Mouse (Mus musculus): ENCODE measurements around the gene Cpsf6. TPM values are rescaled to one million over a fixed set of nuclear protein-coding genes. Genes with fewer than 3 reads are reported as not detected.

Gene Cpsf6
- polyA plus RNA-seq, 1 experiment from 2014 or later: 76.7 TPM

DNA sequence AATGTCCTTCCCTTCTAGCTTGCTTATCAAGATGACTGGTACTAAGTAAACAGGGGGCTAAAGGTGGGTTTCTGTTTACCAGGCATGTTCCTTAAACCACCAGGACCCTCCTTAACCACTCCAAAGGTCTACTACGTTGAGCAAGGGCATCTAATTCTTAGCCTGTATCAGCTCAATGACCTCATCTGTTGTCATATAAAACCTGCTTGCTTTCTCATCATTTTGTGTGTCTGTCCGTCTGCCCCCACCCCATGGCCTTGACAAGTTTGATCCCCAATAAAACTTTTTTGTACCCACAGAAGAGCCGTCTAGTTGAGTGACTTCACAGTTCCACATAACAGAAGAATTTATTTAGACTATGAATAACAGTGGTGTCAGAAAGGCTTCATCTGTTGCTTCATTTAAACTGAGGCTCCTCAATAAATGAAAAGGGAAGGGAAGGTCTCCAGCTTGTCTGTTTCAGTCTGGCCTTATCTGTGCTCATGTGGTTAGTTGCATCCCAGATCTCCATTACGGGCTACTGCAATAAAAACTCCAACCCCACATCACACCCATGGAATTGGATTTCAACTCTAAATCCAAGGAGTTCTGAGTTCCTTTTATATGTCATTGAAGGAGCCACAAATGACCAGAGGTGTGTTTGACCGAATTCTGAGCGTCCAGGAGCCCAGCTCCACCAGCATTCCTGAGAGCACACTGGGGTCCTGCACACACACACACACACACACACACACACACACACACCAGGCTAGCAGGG lies 25.9 kb upstream of the Cpsf6 start:
- Histone ChIP-seq H3K9ac (no peak overlapping the region), H3K27ac (replicated peaks) (no peak overlapping the region), H3K4me1 (0 out of 2 replicates have a peak, but pooled peaks cover 2% of the 10 kb centered on the region), H3K36me3 (no peaks in the 10 kb centered on the region), H3K4me3 (no peak overlapping the region), H3K27me3 (replicated peaks) (no peaks in the 10 kb centered on the region), H3K4me2 (no peak overlapping the region), H3K9me3 (no peaks in the 10 kb centered on the region)
- ATAC-seq (ENCODE audit: extremely low read depth, insufficient number of reproducible peaks, low FRiP score, low TSS enrichment): no peak
- 69% methylated on average over 6 of the region's 6 CpGs for WGBS

DNA sequence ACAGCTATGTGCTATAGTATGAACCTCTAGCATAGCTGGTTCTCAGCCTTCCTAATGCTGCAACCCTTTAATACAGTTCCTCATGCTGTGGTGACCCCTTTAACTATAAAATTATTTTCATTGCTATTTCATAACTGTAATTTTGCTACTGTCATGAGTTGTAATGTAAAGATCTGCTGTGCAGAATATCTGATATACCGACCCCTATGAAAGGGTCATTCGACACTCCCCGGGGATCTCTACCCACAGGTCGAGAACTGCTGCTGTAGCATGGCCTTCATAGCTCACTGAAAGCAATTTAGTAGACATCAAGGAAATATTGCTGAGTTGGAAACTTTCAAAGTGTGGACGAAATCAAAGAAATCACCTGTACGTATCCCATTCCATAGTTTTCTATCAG lies 24.6 kb upstream of the Cpsf6 start:
- Histone ChIP-seq H3K27me3 (replicated peaks) (no peaks in the 10 kb centered on the region), H3K27ac (replicated peaks) (no peak overlapping the region), H3K9ac (no peak overlapping the region), H3K4me2 (no peak overlapping the region), H3K9me3 (no peaks in the 10 kb centered on the region), H3K36me3 (no peaks in the 10 kb centered on the region), H3K4me3 (no peak overlapping the region), H3K4me1 (0 out of 2 replicates have a peak, but pooled peaks cover under 1% of the 10 kb centered on the region)
- 84% methylated on average over 6 of the region's 6 CpGs for WGBS
- ATAC-seq (ENCODE audit: extremely low read depth, insufficient number of reproducible peaks, low FRiP score, low TSS enrichment): no peak

DNA sequence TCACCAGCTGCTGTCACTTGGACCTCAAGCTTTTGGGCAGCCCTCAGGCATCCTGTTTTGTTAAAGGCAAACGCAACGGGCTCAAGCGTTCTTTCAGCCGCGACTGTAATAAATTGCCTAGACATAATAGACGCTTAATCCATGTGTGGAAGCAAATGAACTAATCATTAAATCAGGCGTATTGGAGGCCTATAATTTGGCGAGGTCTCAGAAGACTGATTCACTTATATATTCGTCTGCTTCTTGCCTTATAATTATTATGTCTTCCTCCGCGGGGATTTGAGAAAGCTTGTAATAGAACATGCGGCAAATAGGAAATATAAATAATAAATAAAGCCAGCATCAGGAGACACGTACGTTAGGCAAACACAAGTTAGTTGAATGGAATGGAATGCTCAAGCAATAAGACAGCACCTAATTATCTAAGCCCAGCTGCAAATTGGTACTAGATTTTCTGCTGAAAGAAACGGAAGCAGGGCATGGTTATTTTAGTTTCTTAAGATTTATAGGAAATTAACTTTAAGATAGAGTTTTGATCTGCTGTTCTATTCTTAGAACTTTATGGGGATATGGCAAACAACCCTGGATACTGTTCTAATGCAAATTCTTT lies 23.6 kb upstream of the Cpsf6 start:
- Histone ChIP-seq H3K4me3 (no peak overlapping the region), H3K4me1 (no peaks in the 10 kb centered on the region), H3K9me3 (no peaks in the 10 kb centered on the region), H3K27ac (replicated peaks) (no peak overlapping the region), H3K36me3 (no peaks in the 10 kb centered on the region), H3K9ac (no peak overlapping the region), H3K27me3 (replicated peaks) (no peaks in the 10 kb centered on the region; the same call in 1 of the 2 replicates), H3K4me2 (no peak overlapping the region)
- ATAC-seq (ENCODE audit: extremely low read depth, insufficient number of reproducible peaks, low FRiP score, low TSS enrichment): no peak
- 80% methylated on average over 15 of the region's 15 CpGs for WGBS

DNA sequence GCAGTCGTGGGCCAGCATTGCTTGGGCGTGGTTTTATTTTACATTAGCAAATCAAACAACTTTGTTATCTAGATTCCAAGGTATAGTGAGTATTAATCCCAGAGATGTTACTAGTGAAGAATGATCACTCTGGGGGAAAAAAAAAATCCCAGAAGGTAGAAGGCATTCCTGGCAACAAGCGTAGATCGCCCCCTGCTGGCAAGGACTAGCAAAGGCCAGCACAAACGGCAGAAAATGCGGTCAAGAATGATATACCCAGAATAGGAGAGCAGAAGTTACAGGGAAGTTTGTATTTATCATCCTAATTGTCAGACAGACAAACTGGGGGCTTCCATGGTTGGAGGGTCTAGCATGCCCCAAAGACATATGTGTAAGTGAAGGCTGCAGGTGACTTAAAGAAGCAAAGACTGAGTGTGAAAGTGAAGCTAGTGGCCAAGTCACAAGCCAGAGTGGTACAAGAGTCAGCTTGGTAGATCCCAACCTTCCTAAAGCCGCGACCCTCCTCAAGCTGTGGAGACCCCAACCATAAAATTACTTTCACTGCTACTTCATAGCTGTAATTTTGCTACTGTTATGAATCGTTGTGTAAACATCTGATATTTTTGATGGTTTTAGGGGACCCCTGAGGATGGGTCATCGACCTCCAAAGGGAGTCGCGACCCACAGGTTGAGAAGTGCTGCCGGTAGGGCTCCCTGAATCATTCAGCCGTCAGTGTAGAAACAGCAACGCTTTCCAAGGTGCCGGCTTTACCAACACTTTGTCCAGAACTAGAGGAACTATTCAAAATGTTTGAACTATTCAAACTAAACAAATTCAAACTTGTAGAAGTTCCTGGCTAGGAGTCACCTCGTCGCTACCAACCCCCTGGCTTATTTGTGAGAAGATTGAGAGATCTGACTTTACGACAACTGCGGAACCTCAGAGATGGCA lies 22.9 kb upstream of the Cpsf6 start:
- Histone ChIP-seq H3K4me3 (no peak overlapping the region), H3K9ac (no peak overlapping the region), H3K9me3 (no peaks in the 10 kb centered on the region), H3K27ac (replicated peaks) (no peak overlapping the region), H3K36me3 (no peaks in the 10 kb centered on the region), H3K27me3 (replicated peaks) (no peaks in the 10 kb centered on the region; the same call in 1 of the 2 replicates), H3K4me2 (no peak overlapping the region), H3K4me1 (no peaks in the 10 kb centered on the region)
- ATAC-seq (ENCODE audit: extremely low read depth, insufficient number of reproducible peaks, low FRiP score, low TSS enrichment): no peak
- WGBS: 72% methylated on average over 20 of the region's 20 CpGs

DNA sequence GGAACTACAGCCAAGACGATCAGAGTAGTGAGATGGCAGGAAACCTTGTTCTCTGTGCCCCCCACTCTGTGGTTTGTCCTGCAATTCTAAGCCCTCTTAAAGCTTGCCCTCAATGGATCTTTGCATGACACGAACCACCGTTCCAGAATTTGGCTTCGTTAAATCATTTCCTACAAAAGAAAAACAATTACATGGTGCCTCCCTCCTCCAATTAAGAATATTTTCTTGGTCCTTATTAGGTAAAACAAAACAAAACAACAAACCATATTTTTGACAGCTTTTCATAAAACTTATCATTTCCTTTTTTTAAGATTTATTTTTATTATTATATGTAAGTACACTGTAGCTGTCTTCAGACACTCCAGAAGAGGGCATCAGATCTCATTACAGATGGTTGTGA lies 21.5 kb upstream of the Cpsf6 start:
- Histone ChIP-seq H3K4me1 (peaks cover 6% of the 10 kb centered on the region), H3K27me3 (replicated peaks) (no peaks in the 10 kb centered on the region; the same call in 1 of the 2 replicates), H3K9ac (no peak overlapping the region), H3K9me3 (no peaks in the 10 kb centered on the region), H3K36me3 (no peaks in the 10 kb centered on the region), H3K27ac (replicated peaks) (no peak overlapping the region), H3K4me2 (no peak overlapping the region), H3K4me3 (no peak overlapping the region)
- 79% methylated on average over 4 of the region's 4 CpGs for WGBS
- ATAC-seq (ENCODE audit: extremely low read depth, insufficient number of reproducible peaks, low FRiP score, low TSS enrichment): no peak

DNA sequence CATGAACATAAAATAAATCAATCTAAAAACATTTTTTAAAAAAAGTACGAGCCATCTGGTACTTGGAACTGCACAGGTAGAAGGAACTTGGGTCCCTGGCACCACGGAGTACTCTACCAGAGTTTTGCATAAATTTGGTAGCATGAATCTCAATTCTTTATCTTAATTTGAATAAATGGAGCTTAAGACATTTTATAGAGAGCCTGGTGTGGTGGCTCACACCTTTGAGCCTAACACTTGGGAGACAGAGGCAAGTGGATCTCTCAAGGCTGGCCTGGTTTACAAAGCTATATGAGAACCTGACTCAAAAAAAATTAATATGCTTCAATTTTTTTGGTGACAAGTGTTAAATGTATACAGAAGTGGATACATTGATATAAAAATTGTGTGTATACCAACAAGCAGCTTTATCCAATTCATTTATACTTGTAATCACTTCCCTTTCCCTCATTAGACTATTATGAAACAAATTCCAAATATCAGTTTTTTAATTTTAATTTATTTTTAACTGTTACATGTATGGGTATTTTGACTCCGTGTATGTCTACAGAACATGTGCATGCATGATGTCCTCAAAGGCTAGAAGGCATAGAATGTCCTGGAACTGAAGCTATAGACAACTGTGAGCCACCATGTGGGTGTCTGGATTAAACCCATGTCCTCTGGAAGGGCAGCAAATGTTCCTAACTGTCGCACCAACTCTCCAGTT lies 20.6 kb upstream of the Cpsf6 start:
- H3K9me3 ChIP-seq: no peaks in the 10 kb centered on the region
- no peak overlapping the region for H3K27ac ChIP-seq (replicated peaks)
- H3K9ac ChIP-seq: no peak overlapping the region
- no peaks in the 10 kb centered on the region for H3K36me3 ChIP-seq
- H3K4me3 ChIP-seq: no peak overlapping the region
- H3K4me2 ChIP-seq: no peak overlapping the region
- 76% methylated on average over 4 of the region's 4 CpGs for WGBS
- ATAC-seq (ENCODE audit: extremely low read depth, insufficient number of reproducible peaks, low FRiP score, low TSS enrichment): no peak
- H3K27me3 ChIP-seq (replicated peaks): no peaks in the 10 kb centered on the region; the same call in 1 of the 2 replicates
- peaks cover 6% of the 10 kb centered on the region for H3K4me1 ChIP-seq

DNA sequence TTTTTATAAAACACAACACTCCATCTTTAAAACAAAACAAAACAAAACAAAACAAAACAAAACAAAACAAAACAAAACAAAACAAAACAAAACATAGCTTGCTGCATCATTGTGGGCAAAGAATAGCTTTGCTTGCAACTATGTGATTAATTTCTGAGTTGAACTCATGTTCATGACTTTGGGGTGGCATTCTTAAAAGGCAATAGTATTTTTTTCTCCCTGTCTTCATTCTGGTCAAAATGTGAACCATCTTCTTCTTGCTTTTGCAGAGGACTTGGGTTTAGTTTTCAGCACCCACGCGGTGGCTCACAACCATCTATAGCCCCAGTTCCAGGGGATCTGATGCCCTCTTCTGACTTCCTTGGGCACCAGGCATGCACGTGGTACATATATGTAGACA lies 20.0 kb upstream of the Cpsf6 start:
- 85% methylated on average over 3 of the region's 3 CpGs for WGBS
- H3K27ac ChIP-seq (replicated peaks): no peak overlapping the region
- H3K36me3 ChIP-seq: no peaks in the 10 kb centered on the region
- H3K27me3 ChIP-seq (replicated peaks): no peaks in the 10 kb centered on the region; the same call in 1 of the 2 replicates
- H3K9ac ChIP-seq: no peak overlapping the region
- no peak overlapping the region for H3K4me3 ChIP-seq
- no peak for ATAC-seq (ENCODE audit: extremely low read depth, insufficient number of reproducible peaks, low FRiP score, low TSS enrichment)
- peaks cover 6% of the 10 kb centered on the region for H3K4me1 ChIP-seq
- no peaks in the 10 kb centered on the region for H3K9me3 ChIP-seq
- no peak overlapping the region for H3K4me2 ChIP-seq

DNA sequence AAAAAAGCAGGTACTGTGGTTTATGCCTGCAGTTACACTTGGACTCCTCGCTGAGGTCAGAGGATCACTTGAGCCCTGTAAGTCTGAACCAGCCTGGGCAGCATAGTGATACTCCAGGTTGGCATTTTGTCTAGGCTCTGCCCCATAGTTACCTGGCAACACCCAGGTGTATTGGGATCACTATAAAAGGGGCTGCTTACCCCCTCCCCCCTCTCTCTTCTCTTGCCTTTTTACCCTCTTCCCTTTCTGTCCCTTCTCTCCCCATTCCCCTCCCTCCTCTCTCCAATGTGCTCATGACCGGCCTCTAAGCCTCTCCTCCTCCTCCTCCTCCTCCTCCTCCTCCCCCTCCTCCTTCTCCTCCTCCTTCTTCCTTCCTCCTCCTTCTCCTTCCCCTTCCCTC lies 19.4 kb upstream of the Cpsf6 start:
- H3K4me2 ChIP-seq: no peak overlapping the region
- no peaks in the 10 kb centered on the region; the same call in 1 of the 2 replicates for H3K27me3 ChIP-seq (replicated peaks)
- ATAC-seq (ENCODE audit: extremely low read depth, insufficient number of reproducible peaks, low FRiP score, low TSS enrichment): no peak
- no peak overlapping the region for H3K4me3 ChIP-seq
- no peaks in the 10 kb centered on the region for H3K9me3 ChIP-seq
- H3K9ac ChIP-seq: no peak overlapping the region
- 72% methylated on average over 1 of the region's 2 CpGs for WGBS
- H3K27ac ChIP-seq (replicated peaks): no peak overlapping the region
- no peaks in the 10 kb centered on the region for H3K36me3 ChIP-seq
- H3K4me1 ChIP-seq: peaks cover 6% of the 10 kb centered on the region

DNA sequence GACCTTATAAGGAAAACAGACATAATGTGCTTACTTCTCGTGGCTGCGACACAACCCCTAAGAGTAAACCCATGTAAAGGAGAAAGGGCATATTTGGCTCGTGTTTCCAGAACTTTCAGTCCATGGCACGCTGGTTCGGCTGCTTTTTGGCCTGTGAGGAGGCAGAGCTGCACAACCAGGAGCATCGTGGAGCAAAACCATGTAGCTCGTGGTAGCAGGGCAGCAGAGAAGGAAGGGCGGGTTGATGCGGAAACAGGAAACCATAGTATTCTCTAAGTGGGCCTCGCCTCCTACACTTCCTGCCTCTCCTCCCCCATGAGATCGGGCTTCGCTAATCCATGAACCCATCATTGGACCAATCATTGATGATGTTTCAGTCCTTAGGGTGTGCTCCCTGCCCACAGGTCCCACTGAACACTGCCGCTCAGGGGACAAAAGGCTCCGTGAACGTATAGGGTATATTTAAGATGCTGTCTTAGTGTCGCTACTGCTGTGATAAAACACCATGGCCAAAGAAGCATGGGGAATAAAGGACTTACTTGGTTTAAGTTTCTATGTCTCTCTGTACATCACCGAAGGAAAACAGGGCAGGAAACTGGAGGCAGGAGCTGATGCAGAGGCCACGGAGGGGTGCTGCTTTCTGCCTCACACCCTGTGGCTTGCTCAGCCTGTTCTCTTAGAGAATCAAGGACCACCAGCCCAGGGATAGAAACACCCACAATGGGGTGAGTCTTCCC lies 18.4 kb upstream of the Cpsf6 start:
- no peak overlapping the region for H3K4me2 ChIP-seq
- H3K27ac ChIP-seq (replicated peaks): no peak overlapping the region
- no peaks in the 10 kb centered on the region for H3K36me3 ChIP-seq
- no peak overlapping the region for H3K4me3 ChIP-seq
- WGBS: 71% methylated on average over 18 of the region's 18 CpGs
- ATAC-seq (ENCODE audit: extremely low read depth, insufficient number of reproducible peaks, low FRiP score, low TSS enrichment): no peak
- peaks cover 8% of the 10 kb centered on the region for H3K4me1 ChIP-seq
- no peak overlapping the region for H3K9ac ChIP-seq
- no peaks in the 10 kb centered on the region for H3K9me3 ChIP-seq
- no peaks in the 10 kb centered on the region; the same call in 1 of the 2 replicates for H3K27me3 ChIP-seq (replicated peaks)

DNA sequence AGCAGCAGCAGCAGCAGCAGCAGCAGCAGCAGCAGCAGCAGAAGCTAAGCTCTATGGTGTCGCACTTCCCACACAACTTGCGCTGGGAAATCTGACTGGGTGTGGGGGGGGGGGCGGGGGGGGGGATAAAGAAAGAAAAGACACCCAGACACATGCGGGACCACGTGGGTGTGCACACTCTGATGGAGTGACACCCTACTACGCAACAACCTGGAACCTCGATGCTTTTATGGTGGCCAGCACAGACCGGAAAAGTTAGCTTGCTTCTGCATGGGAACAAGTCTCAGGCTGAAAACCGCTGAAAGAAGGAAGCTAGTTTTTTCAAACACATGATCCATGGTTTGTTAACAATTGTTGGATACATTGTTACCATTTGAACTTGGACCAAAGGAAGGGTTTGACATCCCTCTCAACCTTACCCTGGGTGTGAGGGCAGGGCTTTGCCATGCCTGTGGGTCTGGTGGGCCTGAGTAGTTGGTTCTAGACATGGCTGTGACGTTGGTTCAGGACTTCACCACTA lies 17.4 kb upstream of the Cpsf6 start:
- no peak for ATAC-seq (ENCODE audit: extremely low read depth, insufficient number of reproducible peaks, low FRiP score, low TSS enrichment)
- Histone ChIP-seq H3K9ac (no peak overlapping the region), H3K9me3 (no peaks in the 10 kb centered on the region), H3K4me3 (no peak overlapping the region), H3K27me3 (replicated peaks) (no peaks in the 10 kb centered on the region; the same call in 1 of the 2 replicates), H3K4me1 (peaks cover 8% of the 10 kb centered on the region), H3K27ac (replicated peaks) (no peak overlapping the region), H3K36me3 (no peaks in the 10 kb centered on the region), H3K4me2 (peak overlapping the region; percentile 60)
- 64% methylated on average over 9 of the region's 10 CpGs for WGBS

All from heart, embryonic 13.5 days (tissue).